Mouse (Mus musculus): ENCODE measurements at regions not wholly inside any gene's neighbourhood (a gene's known extent, or its start where the extent isn't known, plus 50 kb on each side); places are given as distances from the start of the nearest gene placed in this dataset.

GRCm38 (mm10) chr12:25265560-25266525, 168.9 kb upstream of the Id2 start:
- no peak for DNase-seq (ENCODE audit: low spot score in 2 of 2)

GRCm38 (mm10) chr12:25265066-25265465, 168.1 kb upstream of the Id2 start:
- DNase-seq (ENCODE audit: low spot score in 2 of 2), result no peak

- DNase-seq (ENCODE audit: low spot score in 2 of 2), result no peak
Observed at GRCm38 (mm10) chr12:25264408-25264807, 167.5 kb upstream of the Id2 start.

- DNase-seq (ENCODE audit: low spot score in 2 of 2), result no peak
Observed at GRCm38 (mm10) chr12:25262461-25262860, 165.5 kb upstream of the Id2 start.

GRCm38 (mm10) chr12:25259123-25259522, 162.2 kb upstream of the Id2 start:
- DNase-seq (ENCODE audit: low spot score in 2 of 2), result no peak

- DNase-seq (ENCODE audit: low spot score in 2 of 2), result no peak
Observed at GRCm38 (mm10) chr12:25256268-25256667, 159.3 kb upstream of the Id2 start.

GRCm38 (mm10) chr12:25254716-25255115, 157.8 kb upstream of the Id2 start:
- no peak for DNase-seq (ENCODE audit: low spot score in 2 of 2)

GRCm38 (mm10) chr12:25252776-25253510, 156.0 kb upstream of the Id2 start:
- DNase-seq (ENCODE audit: low spot score in 2 of 2), result no peak

GRCm38 (mm10) chr12:25251411-25252171, 154.7 kb upstream of the Id2 start:
- DNase-seq (ENCODE audit: low spot score in 2 of 2), result no peak

GRCm38 (mm10) chr12:25250881-25251280, 153.9 kb upstream of the Id2 start:
- no peak for DNase-seq (ENCODE audit: low spot score in 2 of 2)

- DNase-seq (ENCODE audit: low spot score in 2 of 2), result no peak
Observed at GRCm38 (mm10) chr12:25248681-25249366, 151.9 kb upstream of the Id2 start.

- no peak for DNase-seq (ENCODE audit: low spot score in 2 of 2)
Observed at GRCm38 (mm10) chr12:25246566-25246965, 149.6 kb upstream of the Id2 start.

- no peak for DNase-seq (ENCODE audit: low spot score in 2 of 2)
Observed at GRCm38 (mm10) chr12:25245661-25246060, 148.7 kb upstream of the Id2 start.

- no peak for DNase-seq (ENCODE audit: low spot score in 2 of 2)
Observed at GRCm38 (mm10) chr12:25245251-25245650, 148.3 kb upstream of the Id2 start.

GRCm38 (mm10) chr12:25244666-25245065, 147.7 kb upstream of the Id2 start:
- no peak for DNase-seq (ENCODE audit: low spot score in 2 of 2)

GRCm38 (mm10) chr12:25243901-25244300, 147.0 kb upstream of the Id2 start:
- DNase-seq (ENCODE audit: low spot score in 2 of 2), result no peak

GRCm38 (mm10) chr12:25242369-25242768, 145.4 kb upstream of the Id2 start:
- no peak for DNase-seq (ENCODE audit: low spot score in 2 of 2)

- DNase-seq (ENCODE audit: low spot score in 2 of 2), result no peak
Observed at GRCm38 (mm10) chr12:25241675-25242074, 144.7 kb upstream of the Id2 start.

GRCm38 (mm10) chr12:25240796-25241195, 143.9 kb upstream of the Id2 start:
- DNase-seq (ENCODE audit: low spot score in 2 of 2), result no peak

- no peak for DNase-seq (ENCODE audit: low spot score in 2 of 2)
Observed at GRCm38 (mm10) chr12:25240142-25240541, 143.2 kb upstream of the Id2 start.

- DNase-seq (ENCODE audit: low spot score in 2 of 2), result no peak
Observed at GRCm38 (mm10) chr12:25235071-25235470, 138.1 kb upstream of the Id2 start.
